15 mouse cellular contexts compared by ENCODE assay signal in the genomic region with DNA sequence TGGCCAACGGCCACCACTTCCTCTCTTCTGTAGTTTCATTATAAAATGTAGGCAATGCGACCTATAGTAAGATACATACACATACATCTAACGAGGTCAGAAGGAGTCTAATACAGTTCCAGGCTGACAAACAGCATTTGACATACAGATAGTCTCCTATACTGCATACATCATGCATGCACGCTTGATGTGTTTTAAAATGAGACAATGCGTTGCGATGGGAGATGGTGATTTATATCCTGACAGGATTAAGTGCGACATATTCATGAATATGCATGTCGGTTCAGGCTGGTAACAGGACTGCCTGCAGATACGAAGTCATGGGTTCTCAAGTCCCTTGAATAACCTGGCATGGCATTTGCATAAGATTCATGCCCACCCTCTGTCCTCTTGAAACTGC. TPM values are rescaled to one million over a fixed set of nuclear protein-coding genes. Genes with fewer than 3 reads are reported as not detected.
"Had no signal": no experiment of that assay in that cellular context is flagged by ENCODE, and none has a peak within 500 bp of the region (broad histone marks: within the 10 kb centered on the region; RNA-seq: fewer than 3 reads in every experiment).

No protein-coding gene starts in this region.

- DNase-seq: kidney, adult 11 months; kidney, adult 9 months; kidney, postnatal 36 days; layer of hippocampus, adult 9-11 months; layer of hippocampus, postnatal 36 days; lung, embryonic 14.5 days; lung, postnatal 10 days; lung, postnatal 4 days; right cerebral cortex, postnatal 14 days had no signal

- H3K4me1 ChIP-seq: liver, embryonic 12.5 days; stomach, embryonic 15.5 days had no signal

- H3K9me3 ChIP-seq: limb, embryonic 15.5 days; liver, embryonic 12.5 days; stomach, embryonic 15.5 days had no signal

- H3K36me3 ChIP-seq: limb, embryonic 15.5 days; liver, embryonic 12.5 days; stomach, embryonic 15.5 days had no signal

- H3K9ac ChIP-seq: limb, embryonic 15.5 days; liver, embryonic 12.5 days; lung, embryonic 14.5 days; stomach, embryonic 15.5 days had no signal

- ATAC-seq: liver, embryonic 12.5 days; midbrain, embryonic 16.5 days had no signal

- H3K27ac ChIP-seq: kidney, postnatal 0 days; limb, embryonic 15.5 days; liver, embryonic 12.5 days; stomach, embryonic 15.5 days had no signal

- H3K4me3 ChIP-seq: limb, embryonic 15.5 days; liver, embryonic 12.5 days; stomach, embryonic 15.5 days had no signal

- H3K27me3 ChIP-seq: limb, embryonic 15.5 days; liver, embryonic 12.5 days; stomach, embryonic 15.5 days had no signal

- H3K4me2 ChIP-seq: liver, embryonic 12.5 days; lung, embryonic 14.5 days; stomach, embryonic 15.5 days had no signal

RNA-seq across cellular contexts. Expression of a gene that starts 54.7 kb away (rescaled TPM):
- total RNA-seq: megakaryocyte, adult 5-6 weeks had no signal
